Mouse (Mus musculus): ENCODE measurements around the gene Napa. TPM values are rescaled to one million over a fixed set of nuclear protein-coding genes. Genes with fewer than 3 reads are reported as not detected.

The Napa gene
- polyA plus RNA-seq, 1 experiment from 2014 or later = 247 TPM

DNA sequence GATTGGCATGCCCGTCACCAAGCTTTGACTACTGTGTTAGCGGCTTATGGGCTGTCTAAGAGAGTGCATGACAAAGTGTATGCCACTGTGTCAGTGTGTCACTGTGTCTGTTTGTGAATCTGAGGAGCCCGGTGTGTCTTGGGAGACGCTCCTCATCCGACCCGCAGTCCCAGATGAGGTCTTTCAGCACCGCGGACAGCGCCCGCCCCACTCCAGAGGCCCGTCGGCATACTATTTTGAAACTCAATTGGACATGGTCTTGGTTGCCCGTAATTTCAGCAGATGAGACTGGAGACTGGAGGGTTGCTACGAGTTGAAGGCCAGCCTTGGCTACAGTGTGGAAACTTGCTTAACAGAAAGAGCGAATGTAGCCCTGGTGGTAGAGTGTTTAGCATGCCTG, 49.4 kb downstream of the Napa start:
- H3K4me3 ChIP-seq = no peak overlapping the region
- peaks cover 17% of the 10 kb centered on the region for H3K4me1 ChIP-seq (replicated peaks)
- no peak overlapping the region for H3K27ac ChIP-seq (replicated peaks)
- H3K9me3 ChIP-seq = no peaks in the 10 kb centered on the region
- WGBS = 14% methylated on average over 15 of the region's 15 CpGs
- ATAC-seq (ENCODE audit: low read depth) = no peak
- no peak overlapping the region for H3K4me2 ChIP-seq
- H3K27me3 ChIP-seq = no peaks in the 10 kb centered on the region
- H3K9ac ChIP-seq = no peak overlapping the region
- peaks cover 46% of the 10 kb centered on the region for H3K36me3 ChIP-seq

DNA sequence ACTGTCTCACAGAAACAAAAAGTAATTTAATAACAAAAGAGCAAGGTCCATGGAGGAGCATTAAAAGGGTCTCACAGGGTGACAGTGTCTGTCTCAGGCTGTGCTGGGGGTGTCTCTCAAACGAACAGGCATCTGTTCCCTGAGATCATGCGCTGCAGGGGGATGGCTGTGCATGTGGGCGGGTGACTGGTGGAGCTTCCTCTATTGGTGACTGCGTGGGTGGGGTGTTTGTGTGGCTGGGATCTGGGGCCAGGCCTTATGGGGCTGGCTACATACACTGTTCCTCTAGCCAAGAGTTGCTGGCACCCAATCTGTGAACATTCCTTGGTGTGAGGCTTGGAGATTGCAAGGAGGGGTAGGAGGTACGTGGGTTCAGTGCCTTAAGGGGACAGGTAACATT, 51.0 kb downstream of the Napa start:
- Histone ChIP-seq H3K4me3 (no peak overlapping the region), H3K27ac (replicated peaks) (no peak overlapping the region), H3K4me2 (no peak overlapping the region), H3K27me3 (no peaks in the 10 kb centered on the region), H3K36me3 (peaks cover 38% of the 10 kb centered on the region), H3K9me3 (no peaks in the 10 kb centered on the region), H3K9ac (no peak overlapping the region), H3K4me1 (replicated peaks) (peaks cover 22% of the 10 kb centered on the region)
- no peak for ATAC-seq (ENCODE audit: low read depth)
- 56% methylated on average over 5 of the region's 5 CpGs for WGBS

DNA sequence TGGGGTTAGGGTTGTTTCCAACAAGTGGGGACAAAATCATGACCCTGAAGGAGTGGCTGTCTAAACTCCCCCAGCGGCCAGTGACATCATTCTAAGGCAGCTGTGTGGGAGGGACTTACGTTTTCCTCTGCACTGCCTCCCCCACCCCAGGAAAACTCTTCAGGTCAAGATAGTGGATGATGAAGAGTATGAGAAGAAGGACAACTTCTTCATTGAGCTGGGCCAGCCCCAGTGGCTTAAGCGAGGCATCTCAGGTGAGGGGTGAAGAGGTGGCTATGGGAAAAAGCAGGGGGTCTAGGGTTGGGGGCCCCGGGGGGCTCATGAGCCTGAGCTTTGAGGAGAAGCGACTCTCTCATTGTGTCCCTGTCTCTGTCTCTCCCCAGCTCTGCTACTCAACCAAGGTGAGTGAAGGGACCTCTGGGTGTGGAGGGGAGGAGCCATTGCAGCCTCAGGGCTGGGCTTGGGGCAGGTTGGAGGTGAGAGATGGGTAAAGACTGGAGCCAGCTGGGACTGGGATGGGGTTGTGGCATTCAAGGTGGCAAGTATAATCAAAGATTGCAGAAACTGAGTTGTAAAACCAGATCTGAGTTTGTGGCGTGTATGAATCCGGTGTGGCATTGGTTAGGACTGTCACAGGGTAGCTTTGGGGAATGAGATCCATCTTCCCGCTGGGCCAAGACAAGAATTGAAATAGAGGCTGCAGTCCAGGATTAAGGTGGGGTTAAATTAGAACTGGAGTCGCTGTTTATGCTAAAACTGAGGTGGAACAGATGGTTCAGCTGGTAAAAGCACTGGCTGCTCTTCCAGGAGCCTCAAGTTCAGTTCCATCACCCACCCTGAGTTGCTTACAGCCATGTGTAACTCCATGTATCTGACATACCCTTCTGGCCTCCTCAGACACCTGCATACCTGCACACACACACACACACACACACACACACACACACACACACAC, 52.2 kb downstream of the Napa start:
- no peak overlapping the region for H3K9ac ChIP-seq
- no peak for ATAC-seq (ENCODE audit: low read depth)
- H3K4me1 ChIP-seq (replicated peaks) = peaks cover 22% of the 10 kb centered on the region
- no peak overlapping the region for H3K4me2 ChIP-seq
- no peaks in the 10 kb centered on the region for H3K27me3 ChIP-seq
- no peak overlapping the region for H3K27ac ChIP-seq (replicated peaks)
- peaks cover 39% of the 10 kb centered on the region for H3K36me3 ChIP-seq
- no peaks in the 10 kb centered on the region for H3K9me3 ChIP-seq
- H3K4me3 ChIP-seq = no peak overlapping the region
- 77% methylated on average over 9 of the region's 9 CpGs for WGBS

DNA sequence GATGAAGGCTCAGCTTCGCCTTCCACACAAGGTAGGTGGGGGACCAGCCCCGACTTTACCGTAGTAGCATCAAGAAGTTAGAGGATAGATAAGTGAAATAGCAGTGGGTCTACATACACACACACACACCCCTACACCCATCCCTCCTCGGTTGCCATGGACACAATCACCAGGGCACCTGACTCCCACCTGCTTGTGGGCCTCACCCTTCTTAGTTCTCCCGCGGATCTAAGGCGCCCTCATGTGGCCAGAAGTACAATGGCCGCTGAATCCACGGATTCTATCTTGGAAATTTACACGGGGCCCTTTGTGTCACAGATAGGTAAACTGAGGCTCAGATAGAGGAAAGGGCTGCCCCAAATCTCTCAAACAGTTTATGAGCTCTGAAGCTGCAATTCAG, 55.3 kb downstream of the Napa start:
- Histone ChIP-seq H3K36me3 (peaks cover 42% of the 10 kb centered on the region), H3K4me2 (no peak overlapping the region), H3K9me3 (no peaks in the 10 kb centered on the region), H3K4me3 (no peak overlapping the region), H3K27ac (replicated peaks) (no peak overlapping the region), H3K9ac (no peak overlapping the region), H3K4me1 (replicated peaks) (peaks cover 6% of the 10 kb centered on the region), H3K27me3 (peaks cover 7% of the 10 kb centered on the region)
- peak; percentile 79 for ATAC-seq (ENCODE audit: low read depth)
- WGBS = 16% methylated on average over 10 of the region's 10 CpGs

DNA sequence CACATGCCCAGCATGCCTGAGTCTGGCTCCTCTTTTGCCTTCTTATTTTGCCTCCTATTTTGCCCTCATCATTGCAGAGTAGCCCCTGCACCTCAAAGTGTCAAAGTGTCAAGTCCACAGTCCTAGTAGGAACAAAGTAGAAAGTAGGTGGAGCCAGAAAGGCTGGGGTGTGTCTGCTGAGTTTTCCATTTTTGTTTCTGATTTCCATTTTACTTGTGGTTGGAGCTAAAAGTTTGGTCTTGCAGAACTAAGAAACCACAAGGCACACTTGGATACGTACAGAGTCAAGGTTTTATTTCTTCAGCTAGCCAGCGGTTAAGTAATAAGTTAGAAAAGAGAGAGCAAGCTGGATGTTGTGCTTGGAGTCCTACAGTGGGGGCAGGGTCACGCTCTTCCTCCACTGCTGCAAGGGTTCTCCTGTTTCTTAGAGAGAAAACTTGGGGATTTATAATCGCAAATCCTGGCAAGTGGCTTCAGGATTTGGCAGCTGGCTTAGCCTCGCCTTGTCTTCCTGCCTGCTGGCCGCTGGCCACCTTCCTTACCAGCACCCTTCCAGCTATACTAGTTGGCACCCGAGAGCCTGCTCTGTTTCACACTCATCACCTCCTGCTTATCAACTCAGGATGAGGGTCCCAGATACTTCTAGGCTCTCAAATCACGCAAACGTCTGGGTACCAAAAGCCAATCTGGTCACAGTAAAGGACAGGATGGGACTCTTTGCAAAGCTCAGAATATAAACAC, 57.0 kb downstream of the Napa start:
- H3K36me3 ChIP-seq = peaks cover 37% of the 10 kb centered on the region
- H3K9me3 ChIP-seq = no peaks in the 10 kb centered on the region
- no peak overlapping the region for H3K27ac ChIP-seq (replicated peaks)
- ATAC-seq (ENCODE audit: low read depth) = no peak
- peaks cover 15% of the 10 kb centered on the region for H3K4me1 ChIP-seq (replicated peaks)
- no peak overlapping the region for H3K4me2 ChIP-seq
- H3K27me3 ChIP-seq = peaks cover 8% of the 10 kb centered on the region
- WGBS = 84% methylated on average over 9 of the region's 9 CpGs
- no peak overlapping the region for H3K4me3 ChIP-seq
- H3K9ac ChIP-seq = 0 out of 2 replicates have a peak overlapping the region, but pooled peaks have one; percentile 22

DNA sequence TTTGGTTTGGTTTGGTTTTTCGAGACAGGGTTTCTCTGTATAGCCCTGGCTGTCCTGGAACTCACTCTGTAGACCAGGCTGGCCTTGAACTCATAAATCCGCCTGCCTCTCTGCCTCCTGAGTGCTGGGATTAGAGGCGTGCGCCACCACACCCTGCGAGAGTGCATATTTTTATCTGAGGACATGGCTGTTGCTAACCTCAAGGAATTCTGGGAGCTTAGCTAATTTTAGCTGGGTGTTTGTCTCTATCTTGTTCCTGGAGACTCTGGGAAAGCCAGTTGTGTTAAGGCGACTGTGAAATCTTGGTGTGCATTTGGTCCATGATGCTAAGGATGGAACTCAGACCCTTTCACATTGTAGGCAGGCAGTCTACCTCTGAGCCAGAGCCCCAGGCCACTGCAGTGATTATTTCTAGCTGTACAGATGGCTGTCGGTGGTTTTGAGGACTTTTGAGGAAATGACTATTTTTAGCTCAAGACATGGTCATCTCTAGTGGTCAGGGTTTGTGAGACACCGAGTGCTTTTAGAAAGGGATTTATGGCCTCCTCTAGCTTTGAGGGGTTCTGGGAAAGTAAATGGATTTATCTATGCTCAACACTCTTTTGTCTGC, 58.0 kb downstream of the Napa start:
- H3K27ac ChIP-seq (replicated peaks) = no peak overlapping the region
- H3K9ac ChIP-seq = no peak overlapping the region
- WGBS = 76% methylated on average over 8 of the region's 8 CpGs
- no peak for ATAC-seq (ENCODE audit: low read depth)
- H3K4me3 ChIP-seq = no peak overlapping the region
- peaks cover 8% of the 10 kb centered on the region for H3K27me3 ChIP-seq
- peaks cover 15% of the 10 kb centered on the region for H3K4me1 ChIP-seq (replicated peaks)
- H3K4me2 ChIP-seq = no peak overlapping the region
- peaks cover 29% of the 10 kb centered on the region for H3K36me3 ChIP-seq
- H3K9me3 ChIP-seq = no peaks in the 10 kb centered on the region

DNA sequence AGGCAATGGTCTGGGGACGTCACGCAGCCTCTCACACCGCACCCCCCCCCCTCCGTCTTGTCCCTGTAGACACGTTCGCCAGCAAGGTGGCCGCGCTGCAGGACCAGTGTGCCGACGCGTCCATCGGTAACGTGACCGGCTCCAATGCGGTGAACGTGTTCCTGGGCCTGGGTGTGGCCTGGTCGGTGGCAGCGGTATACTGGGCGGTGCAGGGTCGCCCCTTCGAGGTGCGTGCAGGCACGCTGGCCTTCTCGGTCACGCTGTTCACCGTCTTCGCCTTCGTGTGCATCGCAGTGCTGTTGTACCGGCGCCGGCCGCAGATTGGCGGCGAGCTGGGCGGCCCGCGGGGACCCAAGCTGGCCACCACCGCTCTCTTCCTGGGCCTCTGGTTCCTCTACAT, 60.5 kb downstream of the Napa start:
- Histone ChIP-seq H3K4me2 (peak overlapping the region; percentile 30), H3K27me3 (peaks cover 8% of the 10 kb centered on the region), H3K4me1 (replicated peaks) (peaks cover 15% of the 10 kb centered on the region), H3K36me3 (peaks cover 25% of the 10 kb centered on the region), H3K9me3 (no peaks in the 10 kb centered on the region), H3K9ac (peak overlapping the region; percentile 41; the same call in 1 of the 2 replicates), H3K27ac (replicated peaks) (no peak overlapping the region), H3K4me3 (no peak overlapping the region)
- ATAC-seq (ENCODE audit: low read depth) = no peak
- 11% methylated on average over 39 of the region's 39 CpGs for WGBS

DNA sequence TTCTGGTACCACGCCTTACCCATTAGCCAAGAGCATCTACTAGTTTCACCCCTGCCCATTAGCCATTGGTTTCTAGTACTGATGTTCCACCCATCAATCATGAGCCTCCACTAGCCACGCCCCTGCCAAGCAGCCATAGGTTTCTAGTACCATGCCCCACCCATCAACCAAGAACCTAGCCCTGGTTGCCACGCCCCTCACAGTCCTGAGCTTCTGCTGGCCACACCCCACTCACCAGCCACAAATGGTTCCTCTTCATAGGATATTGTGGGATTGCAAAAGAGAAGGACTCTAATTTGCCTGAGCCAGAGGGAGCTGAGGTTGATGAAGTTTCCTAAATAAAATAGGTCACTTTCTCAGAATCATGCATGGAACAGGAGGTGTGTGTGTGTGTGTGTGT, 62.4 kb downstream of the Napa start:
- Histone ChIP-seq H3K27me3 (peaks cover 8% of the 10 kb centered on the region), H3K4me2 (no peak overlapping the region), H3K4me3 (no peak overlapping the region), H3K27ac (replicated peaks) (no peak overlapping the region), H3K4me1 (replicated peaks) (peaks cover 15% of the 10 kb centered on the region), H3K36me3 (peaks cover 12% of the 10 kb centered on the region), H3K9ac (no peak overlapping the region), H3K9me3 (no peaks in the 10 kb centered on the region)
- whole genome bisulfite sequencing = 73% methylated on average over 3 of the region's 3 CpGs
- ATAC-seq (ENCODE audit: low read depth) = no peak

DNA sequence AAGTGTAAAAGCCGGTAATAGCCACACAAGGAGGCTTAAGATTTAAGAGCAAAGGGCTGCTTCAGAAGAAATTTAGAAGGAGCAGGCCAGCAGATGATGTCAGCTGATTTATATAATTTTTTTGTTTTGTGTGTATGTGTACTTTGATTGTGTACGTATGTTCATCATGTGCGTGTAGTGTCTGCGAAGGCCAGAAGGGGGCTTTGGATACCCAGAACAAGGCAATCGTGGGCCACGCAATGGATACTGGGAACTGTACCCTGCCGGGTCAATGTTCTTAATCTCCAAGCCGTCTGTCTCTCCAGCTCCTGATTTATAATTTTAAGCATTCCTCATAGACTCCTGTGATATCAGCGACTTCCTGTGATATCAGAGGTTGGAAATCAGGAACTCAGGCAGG, 63.0 kb downstream of the Napa start:
- no peaks in the 10 kb centered on the region for H3K9me3 ChIP-seq
- peaks cover 12% of the 10 kb centered on the region for H3K36me3 ChIP-seq
- ATAC-seq (ENCODE audit: low read depth) = no peak
- H3K4me3 ChIP-seq = no peak overlapping the region
- no peak overlapping the region for H3K27ac ChIP-seq (replicated peaks)
- H3K27me3 ChIP-seq = peaks cover 8% of the 10 kb centered on the region
- 91% methylated on average over 9 of the region's 9 CpGs for WGBS
- no peak overlapping the region for H3K9ac ChIP-seq
- peaks cover 15% of the 10 kb centered on the region for H3K4me1 ChIP-seq (replicated peaks)
- H3K4me2 ChIP-seq = no peak overlapping the region

DNA sequence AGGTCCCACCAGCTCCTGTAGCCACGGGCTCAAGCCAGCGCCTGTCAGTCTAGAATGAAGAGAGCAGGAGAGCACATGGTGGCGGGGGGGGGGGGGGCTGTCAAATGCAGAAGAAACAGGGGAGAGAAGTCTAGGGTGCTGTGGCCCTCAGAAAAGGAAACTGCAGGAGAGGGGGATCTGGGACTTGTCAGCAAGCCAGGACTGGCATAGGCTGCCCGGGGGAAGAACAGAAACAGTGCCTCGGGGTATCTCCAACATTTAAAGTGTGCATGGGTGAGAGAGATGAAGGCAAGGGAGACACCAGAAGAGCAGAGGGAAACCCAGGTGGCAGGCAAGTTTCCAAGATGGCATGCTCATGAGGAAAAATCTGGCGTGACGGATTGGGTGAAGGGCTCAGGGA, 63.8 kb downstream of the Napa start:
- H3K4me1 ChIP-seq (replicated peaks) = peaks cover 15% of the 10 kb centered on the region
- WGBS = 74% methylated on average over 6 of the region's 7 CpGs
- no peak for ATAC-seq (ENCODE audit: low read depth)
- no peak overlapping the region for H3K4me3 ChIP-seq
- H3K4me2 ChIP-seq = no peak overlapping the region
- H3K27me3 ChIP-seq = peaks cover 8% of the 10 kb centered on the region
- H3K9ac ChIP-seq = no peak overlapping the region
- no peaks in the 10 kb centered on the region for H3K9me3 ChIP-seq
- peaks cover 6% of the 10 kb centered on the region for H3K36me3 ChIP-seq
- H3K27ac ChIP-seq (replicated peaks) = no peak overlapping the region
